Comparison of ENCODE assay signal across 8 mouse cellular contexts in the genomic region with DNA sequence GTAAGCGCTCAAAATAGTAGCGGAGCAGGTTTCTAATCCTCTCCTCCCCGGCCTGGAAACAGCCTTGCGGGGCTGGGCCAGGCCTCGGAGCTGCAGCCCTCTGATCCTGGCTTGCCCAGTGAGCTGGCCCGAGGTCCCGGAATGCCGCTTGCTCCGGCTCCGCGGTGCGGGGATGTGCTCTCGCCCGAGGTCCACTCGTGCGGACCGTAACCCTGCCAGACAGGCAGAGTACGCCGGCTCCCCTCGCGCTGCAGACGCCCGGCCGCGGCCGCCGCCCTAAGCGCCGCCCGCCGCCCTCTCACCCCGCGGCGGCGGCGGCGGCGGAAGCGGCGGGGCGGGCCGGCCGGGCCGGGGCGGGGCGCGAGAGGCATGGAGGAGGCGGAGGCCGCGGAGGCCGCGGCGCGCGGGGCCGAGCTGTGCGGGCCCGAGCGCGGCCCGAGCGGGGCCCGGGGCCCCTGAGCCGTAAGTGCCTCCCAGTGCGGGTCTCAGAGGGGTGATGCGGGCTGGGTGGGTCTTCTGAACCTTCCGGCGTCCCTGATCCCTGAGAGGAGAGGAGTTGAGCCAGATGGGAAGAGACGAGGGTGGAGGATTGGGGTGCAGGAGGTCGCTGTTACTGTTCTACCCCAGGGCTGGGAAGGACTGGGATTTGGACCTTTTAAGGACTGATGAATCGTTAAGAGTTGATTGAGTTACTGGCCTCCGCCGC. TPM values are rescaled to one million over a fixed set of nuclear protein-coding genes. Genes with fewer than 3 reads are reported as not detected.
A peak's percentile ranks its signal among the peaks of the same experiment; 100 is the strongest.
DNase-seq lines count a peak whose midpoint lies in the region; ATAC-seq and TF ChIP-seq lines count a peak whose summit lies in the region.

No protein-coding gene starts in this region.

- peak overlapping the region; percentile 86 for H3K27ac ChIP-seq in intestine, embryonic 16.5 days (ENCODE audit: low read length)
- no peak overlapping the region; the same call in 1 of the 2 replicates for H3K27ac ChIP-seq in liver, embryonic 14.5 days
- peak overlapping the region; percentile 79 for H3K27ac ChIP-seq in stomach, embryonic 14.5 days (ENCODE audit: low read length)

- H3K4me3 ChIP-seq in intestine, embryonic 16.5 days (ENCODE audit: low read length) = peak overlapping the region; percentile 74
- peak overlapping the region; percentile 60 to 71 for H3K4me3 ChIP-seq in liver, embryonic 14.5 days (ENCODE audit: insufficient read depth in 1 of 2, low read depth in 2 of 2, low read length in 2 of 2)
- H3K4me3 ChIP-seq in stomach, embryonic 14.5 days (ENCODE audit: low read depth, low read length) = peak overlapping the region; percentile 73

- DNase-seq in A20 (ENCODE audit: low read depth, low spot score) = peak; percentile 80
- DNase-seq in adrenal gland, adult 18-20 months (ENCODE audit: low spot score in 2 of 2) = peak; percentile 77 to 80
- DNase-seq in embryo, embryonic 10.5 days (ENCODE audit: low spot score) = peak; percentile 87
- peak; percentile 98 for DNase-seq in heart, adult 11 months
- peak; percentile 37 to 52 (median 49) for DNase-seq in liver, embryonic 14.5 days (ENCODE audit: low read depth in 3 of 3, low spot score in 3 of 3)
- peak; percentile 67 for DNase-seq in naive thymus-derived CD4-positive, alpha-beta T cell, adult 2 months (ENCODE audit: low read depth)

- peak overlapping the region; percentile 74 for H3K4me2 ChIP-seq in intestine, embryonic 16.5 days (ENCODE audit: low read depth, low read length)
- H3K4me2 ChIP-seq in liver, embryonic 14.5 days (ENCODE audit: low read depth) = peak overlapping the region; percentile 75
- peak overlapping the region; percentile 76 for H3K4me2 ChIP-seq in stomach, embryonic 14.5 days (replicated peaks; ENCODE audit: low read depth, low read length)

- no peak for TF ChIP-seq EP300 in liver, embryonic 14.5 days (IDR thresholded peaks at IDR 0.05; ENCODE audit: low read depth)

- H3K4me1 ChIP-seq in intestine, embryonic 16.5 days (ENCODE audit: control insufficient read depth, insufficient read depth, low read length) = peaks cover 10% of the 10 kb centered on the region; the same call in 1 of the 2 replicates
- peaks cover 3 to 7% of the 10 kb centered on the region in 2 experiments; a peak in 3 of 4 replicates for H3K4me1 ChIP-seq in liver, embryonic 14.5 days (replicated peaks; ENCODE audit: control insufficient read depth in 2 of 2, insufficient read depth in 2 of 2, low read length in 1 of 2)
- peaks cover 7% of the 10 kb centered on the region for H3K4me1 ChIP-seq in stomach, embryonic 14.5 days (ENCODE audit: control insufficient read depth, insufficient read depth, low read length)

- under 1% methylated on average over 69 of the region's 73 CpGs for WGBS in intestine, embryonic 16.5 days
- WGBS in liver, embryonic 14.5 days (ENCODE audit: insufficient replicate concordance) = under 1% methylated on average over 57 of the region's 73 CpGs
- under 1% methylated on average over 73 of the region's 73 CpGs for WGBS in stomach, embryonic 14.5 days

- TF ChIP-seq CTCF in liver, embryonic 14.5 days (IDR thresholded peaks at IDR 0.05; ENCODE audit: low read depth) = no peak

- H3K9me3 ChIP-seq in intestine, embryonic 16.5 days (ENCODE audit: control insufficient read depth, low read length) = no peaks in the 10 kb centered on the region
- no peaks in the 10 kb centered on the region for H3K9me3 ChIP-seq in liver, embryonic 14.5 days (ENCODE audit: control insufficient read depth, low read length)
- H3K9me3 ChIP-seq in stomach, embryonic 14.5 days (ENCODE audit: control insufficient read depth, low read depth, low read length) = no peaks in the 10 kb centered on the region

- H3K27me3 ChIP-seq in intestine, embryonic 16.5 days (replicated peaks; ENCODE audit: control insufficient read depth, insufficient read depth, low read length) = no peaks in the 10 kb centered on the region
- no peaks in the 10 kb centered on the region for H3K27me3 ChIP-seq in liver, embryonic 14.5 days (ENCODE audit: control insufficient read depth, insufficient read depth, low read length)
- H3K27me3 ChIP-seq in stomach, embryonic 14.5 days (ENCODE audit: control insufficient read depth, insufficient read depth, low read length) = no peaks in the 10 kb centered on the region

- H3K36me3 ChIP-seq in intestine, embryonic 16.5 days (ENCODE audit: control insufficient read depth, insufficient read depth, low read length) = peaks cover 16% of the 10 kb centered on the region
- H3K36me3 ChIP-seq in liver, embryonic 14.5 days (replicated peaks; ENCODE audit: control insufficient read depth, insufficient read depth, low read depth) = peaks cover 4% of the 10 kb centered on the region; the same call in 1 of the 2 replicates
- H3K36me3 ChIP-seq in stomach, embryonic 14.5 days (ENCODE audit: control insufficient read depth, insufficient read depth, low read length) = peaks cover 35% of the 10 kb centered on the region

- ATAC-seq in intestine, embryonic 16.5 days = peak; percentile 97
- peak; percentile 92 for ATAC-seq in liver, embryonic 14.5 days (ENCODE audit: insufficient read depth)
- ATAC-seq in stomach, embryonic 14.5 days (ENCODE audit: insufficient number of reproducible peaks, insufficient read depth, low FRiP score, low read depth) = peak; percentile 95

- H3K9ac ChIP-seq in intestine, embryonic 16.5 days (ENCODE audit: low read depth, low read length) = peak overlapping the region; percentile 94
- peak overlapping the region; percentile 71 for H3K9ac ChIP-seq in liver, embryonic 14.5 days (replicated peaks)
- peak overlapping the region; percentile 89 for H3K9ac ChIP-seq in stomach, embryonic 14.5 days (replicated peaks; ENCODE audit: low read depth, low read length)

RNA-seq across cellular contexts. Expression of a gene that starts 0.8 kb away (rescaled TPM):
- 10 to 100 TPM in 1 of 2 experiments, 1 to 10 TPM in 1; 9.8 to 12.3 TPM for total RNA-seq in adrenal gland, adult 18-20 months (2021)
- 1.1 and 1.4 TPM in 2 replicates for polyA plus RNA-seq in intestine, embryonic 16.5 days (2015; fragmentation: Nextera tagmentation; extraction: Ambion mirVana)
- 0.06 and 0.10 TPM in 2 replicates for polyA plus RNA-seq in liver, embryonic 14.5 days (2012; rRNA removed)
- polyA plus RNA-seq in liver, embryonic 14.5 days (2014; fragmentation: Nextera tagmentation; extraction: Ambion mirVana) = 0.10 and 0.18 TPM in 2 replicates
- 3.0 and 3.5 TPM in 2 replicates for polyA plus RNA-seq in stomach, embryonic 14.5 days (2014; fragmentation: Nextera tagmentation; extraction: Ambion mirVana)

RNA-seq across cellular contexts. Expression of a gene that starts 17.1 kb away (rescaled TPM):
- total RNA-seq in adrenal gland, adult 18-20 months (2021) = not detected
- 48.9 and 52.5 TPM in 2 replicates for polyA plus RNA-seq in intestine, embryonic 16.5 days (2015; fragmentation: Nextera tagmentation; extraction: Ambion mirVana)
- 0.12 TPM in 1 of 2 replicates, not detected in the other for polyA plus RNA-seq in liver, embryonic 14.5 days (2012; rRNA removed)
- not detected in 2 replicates for polyA plus RNA-seq in liver, embryonic 14.5 days (2014; fragmentation: Nextera tagmentation; extraction: Ambion mirVana)
- 50.2 and 51.7 TPM in 2 replicates for polyA plus RNA-seq in stomach, embryonic 14.5 days (2014; fragmentation: Nextera tagmentation; extraction: Ambion mirVana)

RNA-seq across cellular contexts. Expression of a gene that starts 22.9 kb away (rescaled TPM):
- total RNA-seq in adrenal gland, adult 18-20 months (2021) = not detected
- polyA plus RNA-seq in intestine, embryonic 16.5 days (2015; fragmentation: Nextera tagmentation; extraction: Ambion mirVana) = not detected in 2 replicates
- not detected in 2 replicates for polyA plus RNA-seq in liver, embryonic 14.5 days (2012; rRNA removed)
- polyA plus RNA-seq in liver, embryonic 14.5 days (2014; fragmentation: Nextera tagmentation; extraction: Ambion mirVana) = not detected in 2 replicates
- polyA plus RNA-seq in stomach, embryonic 14.5 days (2014; fragmentation: Nextera tagmentation; extraction: Ambion mirVana) = not detected in 2 replicates

RNA-seq across cellular contexts. Expression of a gene that starts 22.9 kb away (rescaled TPM):
- not detected for total RNA-seq in adrenal gland, adult 18-20 months (2021)
- not detected in 2 replicates for polyA plus RNA-seq in intestine, embryonic 16.5 days (2015; fragmentation: Nextera tagmentation; extraction: Ambion mirVana)
- not detected in 2 replicates for polyA plus RNA-seq in liver, embryonic 14.5 days (2012; rRNA removed)
- polyA plus RNA-seq in liver, embryonic 14.5 days (2014; fragmentation: Nextera tagmentation; extraction: Ambion mirVana) = not detected in 2 replicates
- not detected in 2 replicates for polyA plus RNA-seq in stomach, embryonic 14.5 days (2014; fragmentation: Nextera tagmentation; extraction: Ambion mirVana)

RNA-seq across cellular contexts. Expression of a gene that starts 26.7 kb away (rescaled TPM):
- total RNA-seq in adrenal gland, adult 18-20 months (2021) = 10 to 100 TPM; 57.0 to 65.1 TPM
- polyA plus RNA-seq in intestine, embryonic 16.5 days (2015; fragmentation: Nextera tagmentation; extraction: Ambion mirVana) = 35.2 and 39.9 TPM in 2 replicates
- polyA plus RNA-seq in liver, embryonic 14.5 days (2012; rRNA removed) = 7.5 and 8.8 TPM in 2 replicates
- polyA plus RNA-seq in liver, embryonic 14.5 days (2014; fragmentation: Nextera tagmentation; extraction: Ambion mirVana) = 10.3 and 10.7 TPM in 2 replicates
- polyA plus RNA-seq in stomach, embryonic 14.5 days (2014; fragmentation: Nextera tagmentation; extraction: Ambion mirVana) = 56.5 and 61.7 TPM in 2 replicates

Comparison
In these comparisons a context has a peak if more than half of its experiments do, and no peak if none do; other contexts are left out.
1. RNA of a gene that starts 17.1 kb away (polyA plus RNA-seq): 48.9 to 52.5 TPM in intestine, embryonic 16.5 days and 50.2 to 51.7 TPM in stomach, embryonic 14.5 days; 0.12 TPM in liver, embryonic 14.5 days; every median in the first group is over 10 times any median in the second.
2. Peak in every context shown above with its lines, with median percentiles within 50 percentile points of each other: DNase-seq, ATAC-seq, H3K4me2 ChIP-seq, H3K4me3 ChIP-seq and H3K9ac ChIP-seq.